Mouse (Mus musculus) activated CD4-positive, CD25-positive, alpha-beta regulatory T cell, adult 9 weeks (primary cell): ENCODE data around the gene Dnm2. TPM values are rescaled to one million over a fixed set of nuclear protein-coding genes. Genes with fewer than 3 reads are reported as not detected.

Source experiments
- polyA plus RNA-seq: library from polyadenylated mRNA; unstranded; fragments of 100-300 nt; shearing (Covaris generic); gene quantifications from one replicate; pipeline ENCODE4 v1.2.1, GENCODE M21; 2017

The Dnm2 gene
- polyA plus RNA-seq = 264 TPM

DNA sequence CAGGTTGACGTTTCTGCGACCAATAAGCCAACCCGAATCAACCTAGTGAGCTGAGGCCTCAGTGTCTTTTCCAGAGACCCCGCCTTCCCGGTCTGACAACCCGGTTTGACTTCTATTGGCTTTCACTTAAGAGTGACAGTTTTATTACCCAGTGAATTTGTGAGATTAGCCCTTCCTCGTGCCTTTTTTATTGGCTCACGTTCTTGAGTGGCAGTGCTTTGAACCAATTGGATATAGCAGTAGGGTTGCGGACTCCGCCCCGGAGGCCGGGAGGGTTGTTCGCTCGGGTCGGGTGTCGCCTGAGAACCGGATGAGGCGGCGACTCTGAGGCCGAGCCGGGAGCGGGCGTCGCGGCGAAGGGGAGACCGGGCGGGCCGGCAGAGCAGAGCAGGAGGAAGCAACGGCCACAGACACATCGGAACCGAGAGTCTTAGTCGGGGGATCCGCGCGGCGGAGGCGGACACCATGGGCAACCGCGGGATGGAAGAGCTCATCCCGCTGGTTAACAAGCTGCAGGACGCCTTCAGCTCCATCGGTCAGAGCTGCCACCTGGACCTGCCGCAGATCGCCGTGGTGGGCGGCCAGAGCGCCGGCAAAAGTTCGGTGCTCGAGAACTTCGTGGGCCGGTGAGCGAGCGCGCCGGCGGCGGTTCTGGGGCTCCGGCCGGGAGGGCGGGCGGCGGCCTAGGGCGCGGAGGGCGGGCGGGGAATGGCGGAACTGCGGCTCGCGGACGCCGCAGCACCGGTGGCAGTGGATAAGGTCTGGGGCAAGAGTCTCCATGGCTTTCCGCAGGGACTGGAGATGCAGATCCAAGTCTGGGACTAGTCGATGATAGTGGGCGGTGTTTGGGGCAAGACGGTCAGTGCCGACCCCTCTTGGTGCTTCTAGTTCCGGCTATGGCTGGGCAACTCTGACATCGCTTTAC, at the start of gene Dnm2:
TSS of gene Dnm2 (plus strand) at position 278 of the 925 bp plus-strand sequence.

DNA sequence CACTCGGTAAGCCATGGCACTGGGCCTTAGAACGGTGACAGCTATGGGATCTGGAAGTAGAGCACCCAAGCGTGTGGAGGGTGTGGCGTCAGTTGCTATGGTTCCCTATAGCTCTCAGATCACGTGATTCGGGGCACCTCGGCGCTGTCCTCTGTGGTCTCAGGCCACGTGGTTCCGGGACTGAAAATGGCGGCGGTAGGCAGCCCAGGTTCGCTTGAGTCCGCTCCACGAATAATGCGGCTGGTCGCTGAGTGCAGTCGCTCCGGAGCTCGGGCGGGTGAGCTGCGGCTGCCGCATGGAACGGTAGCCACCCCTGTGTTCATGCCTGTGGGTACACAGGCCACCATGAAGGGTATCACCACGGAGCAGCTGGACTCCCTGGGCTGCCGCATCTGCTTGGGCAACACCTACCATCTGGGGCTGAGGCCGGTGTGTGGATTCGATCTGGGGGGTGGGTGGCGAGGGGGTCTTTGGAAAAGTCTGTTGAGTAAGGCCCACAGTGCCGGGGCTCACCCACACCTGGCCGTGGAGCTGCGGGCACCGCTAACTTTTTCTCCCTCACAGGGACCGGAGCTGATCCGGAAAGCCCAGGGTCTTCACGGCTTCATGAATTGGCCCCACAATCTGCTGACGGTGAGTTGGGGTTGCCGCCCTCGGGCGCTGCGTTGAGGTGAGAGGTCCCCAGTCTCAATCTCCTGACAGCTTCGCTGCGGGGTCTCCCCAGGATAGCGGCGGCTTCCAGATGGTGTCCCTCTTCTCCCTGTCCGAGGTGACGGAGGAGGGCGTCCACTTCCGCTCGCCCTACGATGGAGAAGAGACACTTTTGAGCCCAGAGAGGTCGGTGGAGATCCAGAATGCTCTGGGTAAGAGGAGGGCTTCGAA, 12.8 kb upstream of the Dnm2 start, which contains the start of gene Qtrt1:
TSS of gene Qtrt1 (plus strand) at position 169 of the 882 bp plus-strand sequence.

DNA sequence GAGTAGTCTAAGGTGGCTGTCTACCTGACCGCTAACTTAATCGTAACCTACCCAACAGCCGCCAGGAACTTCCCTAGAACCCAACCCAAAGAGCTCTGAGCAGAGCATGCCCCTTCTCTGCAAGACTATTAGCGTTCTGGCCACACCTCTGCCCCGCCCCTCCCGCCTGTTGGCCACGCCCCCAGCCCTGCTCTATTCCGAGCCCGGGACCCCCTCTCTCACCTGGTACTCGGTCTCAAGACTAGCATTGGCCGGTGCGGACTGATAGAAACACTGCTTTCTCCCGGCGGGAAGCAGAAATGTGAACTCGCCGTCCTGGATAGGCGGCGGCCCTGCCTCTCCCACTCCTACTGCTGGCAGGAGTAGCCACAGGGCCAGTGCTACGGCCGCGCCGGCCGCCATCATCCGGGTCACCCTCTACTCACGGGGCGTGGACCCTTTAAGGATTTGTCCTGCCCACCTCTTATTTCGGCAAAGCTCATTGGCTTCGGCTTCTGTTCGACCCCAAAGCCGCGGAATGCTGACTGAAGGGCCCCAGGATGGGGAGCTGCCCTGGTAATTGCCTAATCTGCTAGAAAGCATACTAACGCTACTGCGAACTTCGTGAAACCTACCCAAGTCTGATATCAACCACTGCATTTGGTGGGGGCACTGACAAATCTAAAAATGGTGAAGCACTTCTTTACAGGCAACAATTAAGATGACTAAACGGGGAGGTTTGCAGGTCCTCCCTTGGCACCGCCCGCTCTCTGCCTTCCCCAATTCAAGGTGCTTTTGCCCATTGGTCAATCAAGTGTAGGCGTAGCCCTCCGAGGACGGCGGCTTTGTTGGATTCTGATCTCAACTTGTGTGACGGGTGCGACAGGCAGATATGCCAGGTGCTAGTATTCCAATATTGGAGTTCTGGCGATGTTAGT, 85.3 kb downstream of the Dnm2 start, which contains the start of gene Tmed1:
TSS of gene Tmed1 (minus strand) at position 481 of the 917 bp plus-strand sequence.

DNA sequence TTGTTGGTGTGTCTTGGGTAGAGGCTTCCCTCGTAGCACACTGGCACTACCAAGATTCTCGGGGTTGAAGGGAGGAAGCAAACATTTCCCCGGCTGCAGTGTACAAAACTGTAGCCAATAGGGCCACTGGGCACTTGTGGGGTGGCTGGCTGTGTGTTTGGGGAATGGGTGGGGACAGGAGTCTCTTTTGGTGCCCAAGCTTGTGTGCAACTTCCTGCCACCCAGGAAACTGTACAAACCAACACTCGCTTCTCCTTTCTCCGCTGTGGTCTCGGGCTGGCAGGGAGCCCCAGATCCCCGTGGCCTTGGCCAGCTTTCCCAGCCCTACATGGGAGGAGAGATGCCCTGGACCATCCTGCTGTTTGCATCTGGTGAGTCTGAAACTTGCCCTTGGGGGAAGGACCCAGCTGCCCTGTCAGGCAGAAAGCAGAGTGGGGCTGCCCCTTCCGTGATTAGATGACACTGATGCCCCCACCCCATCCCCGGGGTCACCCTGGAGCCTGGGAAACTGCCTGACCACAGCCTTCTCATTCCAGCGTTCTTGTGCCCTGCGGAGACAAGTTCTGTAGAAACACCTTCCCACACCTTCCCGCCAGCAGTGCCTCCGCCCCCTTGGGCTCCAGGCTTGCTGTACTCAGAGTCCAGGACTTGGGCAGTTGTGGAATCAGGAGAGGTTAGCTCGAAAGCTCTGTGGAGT, 101.4 kb downstream of the Dnm2 start, which contains the start of gene AB124611:
TSS of gene AB124611 (plus strand) at position 240 of the 697 bp plus-strand sequence.

DNA sequence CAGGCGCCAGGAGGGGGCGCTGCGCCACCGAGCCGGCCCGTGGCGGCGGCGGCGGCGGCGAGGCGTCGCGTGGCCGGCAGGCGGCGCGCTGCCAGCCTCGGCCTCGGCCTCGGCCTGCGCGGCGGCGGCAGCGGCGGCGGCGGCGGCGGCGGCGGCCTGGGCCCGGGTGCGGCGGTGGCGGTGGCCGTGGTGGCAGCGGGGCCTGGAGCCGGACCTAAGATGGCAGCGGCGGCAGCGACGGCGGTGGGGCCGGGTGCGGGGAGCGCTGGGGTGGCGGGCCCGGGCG, 122.0 kb downstream of the Dnm2 start, which contains the start of gene Carm1:
TSS of gene Carm1 (plus strand) at position 106 of the 286 bp plus-strand sequence.

Other genes with a start within 250 kb of the Dnm2 start
- 39.3 TPM for gene Keap1, start 185.5 kb upstream of the Dnm2 start, polyA plus RNA-seq
- not detected for gene S1pr5, start 176.5 kb upstream of the Dnm2 start, polyA plus RNA-seq
- gene Atg4d, start 159.6 kb upstream of the Dnm2 start, polyA plus RNA-seq = 63.6 TPM
- 37.6 TPM for gene Kri1, start 136.9 kb upstream of the Dnm2 start, polyA plus RNA-seq
- 104 TPM for gene Cdkn2d, start 133.5 kb upstream of the Dnm2 start, polyA plus RNA-seq
- gene Ap1m2, start 112.6 kb upstream of the Dnm2 start, polyA plus RNA-seq = 2.0 TPM
- gene Slc44a2, start 104.2 kb upstream of the Dnm2 start, polyA plus RNA-seq = 543 TPM
- gene Ilf3, start 57.0 kb upstream of the Dnm2 start, polyA plus RNA-seq = 69.7 TPM
- gene Qtrt1, start 13.1 kb upstream of the Dnm2 start, polyA plus RNA-seq = 35.2 TPM
- 6.4 TPM for gene Tmed1, start 85.3 kb downstream of the Dnm2 start, polyA plus RNA-seq
- 32.2 TPM for gene AB124611, start 101.3 kb downstream of the Dnm2 start, polyA plus RNA-seq
- gene Carm1, start 122.0 kb downstream of the Dnm2 start, polyA plus RNA-seq = 7.6 TPM
- 1.9 TPM for gene Timm29, start 167.8 kb downstream of the Dnm2 start, polyA plus RNA-seq
- gene Yipf2, start 167.9 kb downstream of the Dnm2 start, polyA plus RNA-seq = 28.7 TPM
- 64.6 TPM for gene Smarca4, start 191.3 kb downstream of the Dnm2 start, polyA plus RNA-seq